Mouse (Mus musculus): Measurements from ENCODE around the gene Rpl41. TPM values are rescaled to one million over a fixed set of nuclear protein-coding genes. Genes with fewer than 3 reads are reported as not detected.

Gene Rpl41
- polyA plus RNA-seq, 1 experiment, result 1,655 TPM

- Histone ChIP-seq H3K4me3 (ENCODE audit: low read depth, low read length) (peak overlapping the region; percentile 88), H3K36me3 (ENCODE audit: control insufficient read depth, insufficient read depth, low read length) (peaks cover 16% of the 10 kb centered on the region), H3K4me1 (ENCODE audit: control insufficient read depth, insufficient read depth, insufficient read length, low read length) (peaks cover 13% of the 10 kb centered on the region; the same call in 1 of the 2 replicates), H3K27ac (ENCODE audit: insufficient read depth, low read depth, low read length) (peak overlapping the region; percentile 95), H3K27me3 (ENCODE audit: control insufficient read depth, insufficient read depth, low read length) (no peaks in the 10 kb centered on the region)
- TF ChIP-seq CTCF (IDR thresholded peaks at IDR 0.05; ENCODE audit: extremely low read depth, insufficient read length, insufficient replicate concordance, low read depth, low read length), result no peak
- no peak; the same call in 1 of the 2 replicates for TF ChIP-seq POLR2A (IDR thresholded peaks at IDR 0.05; ENCODE audit: low read depth, low read length)
- WGBS, result 3% methylated on average over 23 of the region's 23 CpGs
Measured at GRCm38 (mm10) chr10:128588775-128589463, 39.8 kb upstream of the Rpl41 start.

- H3K27me3 ChIP-seq (ENCODE audit: control insufficient read depth, insufficient read depth, low read length), result no peaks in the 10 kb centered on the region
- peak overlapping the region; percentile 95 for H3K27ac ChIP-seq (ENCODE audit: insufficient read depth, low read depth, low read length)
- WGBS, result 4% methylated on average over 1 of the region's 1 CpGs
- peak overlapping the region; percentile 88 for H3K4me3 ChIP-seq (ENCODE audit: low read depth, low read length)
- peaks cover 20% of the 10 kb centered on the region for H3K36me3 ChIP-seq (ENCODE audit: control insufficient read depth, insufficient read depth, low read length)
- no peak for TF ChIP-seq POLR2A (IDR thresholded peaks at IDR 0.05; ENCODE audit: low read depth, low read length)
- no peak for TF ChIP-seq CTCF (IDR thresholded peaks at IDR 0.05; ENCODE audit: extremely low read depth, insufficient read length, insufficient replicate concordance, low read depth, low read length)
- peaks cover 19% of the 10 kb centered on the region; the same call in 1 of the 2 replicates for H3K4me1 ChIP-seq (ENCODE audit: control insufficient read depth, insufficient read depth, insufficient read length, low read length)
Measured at GRCm38 (mm10) chr10:128588136-128588535, 39.0 kb upstream of the Rpl41 start.

- Histone ChIP-seq H3K4me1 (ENCODE audit: control insufficient read depth, insufficient read depth, insufficient read length, low read length) (peaks cover 19% of the 10 kb centered on the region), H3K4me3 (ENCODE audit: low read depth, low read length) (peak overlapping the region; percentile 88), H3K27me3 (ENCODE audit: control insufficient read depth, insufficient read depth, low read length) (no peaks in the 10 kb centered on the region), H3K36me3 (ENCODE audit: control insufficient read depth, insufficient read depth, low read length) (peaks cover 25% of the 10 kb centered on the region), H3K27ac (ENCODE audit: insufficient read depth, low read depth, low read length) (peak overlapping the region; percentile 95)
- TF ChIP-seq CTCF (IDR thresholded peaks at IDR 0.05; ENCODE audit: extremely low read depth, insufficient read length, insufficient replicate concordance, low read depth, low read length) (no peak), POLR2A (IDR thresholded peaks at IDR 0.05; ENCODE audit: low read depth, low read length) (peak; percentile 69)
- WGBS, result 15% methylated on average over 8 of the region's 8 CpGs
Measured at GRCm38 (mm10) chr10:128587697-128588096, 38.6 kb upstream of the Rpl41 start.

GRCm38 (mm10) chr10:128587120-128587519 lies 38.0 kb upstream of the Rpl41 start:
- Histone ChIP-seq H3K36me3 (ENCODE audit: control insufficient read depth, insufficient read depth, low read length) (peaks cover 28% of the 10 kb centered on the region), H3K4me3 (ENCODE audit: low read depth, low read length) (peak overlapping the region; percentile 88), H3K27ac (ENCODE audit: insufficient read depth, low read depth, low read length) (peak overlapping the region; percentile 95), H3K27me3 (ENCODE audit: control insufficient read depth, insufficient read depth, low read length) (no peaks in the 10 kb centered on the region), H3K4me1 (ENCODE audit: control insufficient read depth, insufficient read depth, insufficient read length, low read length) (peaks cover 18% of the 10 kb centered on the region)
- WGBS, result 13% methylated on average over 4 of the region's 4 CpGs
- TF ChIP-seq POLR2A (IDR thresholded peaks at IDR 0.05; ENCODE audit: low read depth, low read length), result no peak
- TF ChIP-seq CTCF (IDR thresholded peaks at IDR 0.05; ENCODE audit: extremely low read depth, insufficient read length, insufficient replicate concordance, low read depth, low read length), result no peak

GRCm38 (mm10) chr10:128586546-128586945 lies 37.4 kb upstream of the Rpl41 start:
- Histone ChIP-seq H3K36me3 (ENCODE audit: control insufficient read depth, insufficient read depth, low read length) (peaks cover 33% of the 10 kb centered on the region), H3K4me3 (ENCODE audit: low read depth, low read length) (peak overlapping the region; percentile 88), H3K27ac (ENCODE audit: insufficient read depth, low read depth, low read length) (peak overlapping the region; percentile 95), H3K27me3 (ENCODE audit: control insufficient read depth, insufficient read depth, low read length) (no peaks in the 10 kb centered on the region), H3K4me1 (ENCODE audit: control insufficient read depth, insufficient read depth, insufficient read length, low read length) (peaks cover 18% of the 10 kb centered on the region)
- 19% methylated on average over 1 of the region's 1 CpGs for WGBS
- TF ChIP-seq CTCF (IDR thresholded peaks at IDR 0.05; ENCODE audit: extremely low read depth, insufficient read length, insufficient replicate concordance, low read depth, low read length), result no peak
- TF ChIP-seq POLR2A (IDR thresholded peaks at IDR 0.05; ENCODE audit: low read depth, low read length), result no peak

- TF ChIP-seq CTCF (IDR thresholded peaks at IDR 0.05; ENCODE audit: extremely low read depth, insufficient read length, insufficient replicate concordance, low read depth, low read length), result no peak
- peak overlapping the region; percentile 33 for H3K4me3 ChIP-seq (ENCODE audit: low read depth, low read length)
- peaks cover 42% of the 10 kb centered on the region for H3K36me3 ChIP-seq (ENCODE audit: control insufficient read depth, insufficient read depth, low read length)
- H3K4me1 ChIP-seq (ENCODE audit: control insufficient read depth, insufficient read depth, insufficient read length, low read length), result peaks cover 21% of the 10 kb centered on the region
- peak overlapping the region; percentile 75 for H3K27ac ChIP-seq (ENCODE audit: insufficient read depth, low read depth, low read length)
- H3K27me3 ChIP-seq (ENCODE audit: control insufficient read depth, insufficient read depth, low read length), result no peaks in the 10 kb centered on the region
- 10% methylated on average over 4 of the region's 4 CpGs for WGBS
Measured at GRCm38 (mm10) chr10:128584386-128584785, 35.3 kb upstream of the Rpl41 start.

GRCm38 (mm10) chr10:128583644-128584043 lies 34.5 kb upstream of the Rpl41 start:
- TF ChIP-seq POLR2A (IDR thresholded peaks at IDR 0.05; ENCODE audit: low read depth, low read length) (0 out of 2 replicates have a peak, but pooled peaks have one; percentile 15), CTCF (IDR thresholded peaks at IDR 0.05; ENCODE audit: extremely low read depth, insufficient read length, insufficient replicate concordance, low read depth, low read length) (no peak)
- Histone ChIP-seq H3K27me3 (ENCODE audit: control insufficient read depth, insufficient read depth, low read length) (no peaks in the 10 kb centered on the region), H3K4me3 (ENCODE audit: low read depth, low read length) (peak overlapping the region; percentile 3; the same call in 1 of the 2 replicates), H3K4me1 (ENCODE audit: control insufficient read depth, insufficient read depth, insufficient read length, low read length) (peaks cover 24% of the 10 kb centered on the region), H3K27ac (ENCODE audit: insufficient read depth, low read depth, low read length) (peak overlapping the region; percentile 59), H3K36me3 (ENCODE audit: control insufficient read depth, insufficient read depth, low read length) (peaks cover 47% of the 10 kb centered on the region)
- WGBS, result 32% methylated on average over 7 of the region's 7 CpGs

All from small intestine, adult 2 months (tissue).